Mouse (Mus musculus) bone marrow, adult 2 months (tissue): ENCODE measurements around the gene Mogat1.

Experiments used
- CTCF ChIP-seq: fragments of 200-500 bp; IDR thresholded peaks from 2 replicates; pipeline ENCODE4 v1.5.1; 2011; ENCODE audit warnings: low read length, control low read depth; ENCODE audit not compliant: control insufficient read depth, insufficient read depth
- POLR2A ChIP-seq: fragments of 200-500 bp; IDR thresholded peaks from 2 replicates; pipeline ENCODE4 v1.6.1; 2011; ENCODE audit warnings: low read depth, mild to moderate bottlenecking, control low read depth, low read length, borderline replicate concordance; ENCODE audit not compliant: control insufficient read depth

DNA sequence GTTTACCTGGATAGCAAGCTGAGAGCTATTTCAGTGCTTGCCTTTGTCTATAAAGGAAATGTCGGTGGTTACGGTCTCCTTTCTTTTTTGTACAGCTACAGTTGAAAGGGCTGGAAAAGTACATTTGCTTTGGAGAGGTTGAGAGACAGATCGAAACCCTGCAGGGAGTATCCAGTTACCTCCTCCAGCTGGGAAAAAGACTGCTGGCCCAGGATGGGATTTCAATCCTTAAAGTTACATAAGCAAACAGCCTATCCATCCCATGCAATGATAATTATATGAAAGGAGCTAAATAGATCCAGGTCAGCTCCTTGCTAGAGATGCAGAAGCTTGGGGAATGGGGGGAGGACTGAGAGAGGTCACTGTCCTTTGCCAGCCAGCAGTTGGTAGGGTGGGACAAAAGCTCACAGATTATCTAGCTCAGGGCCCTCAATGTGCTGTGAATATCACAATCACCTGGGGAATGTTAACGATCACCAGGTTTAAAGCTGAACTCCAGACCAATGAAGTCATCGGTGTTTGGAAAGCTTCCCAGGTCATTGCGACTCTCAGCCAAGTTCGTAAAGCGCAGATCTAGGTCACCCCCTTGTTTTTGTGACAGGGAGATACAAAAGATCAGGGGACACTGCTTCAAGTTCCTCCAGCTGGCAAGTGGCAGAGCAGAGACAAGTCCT is 57.2 kb downstream of the Mogat1 start:
- TF ChIP-seq POLR2A, result no peak
- no peak for TF ChIP-seq CTCF
